Comparison of ENCODE assay signal across 33 mouse cellular contexts in genomic region chr16:28893266-28893665, GRCm38 (mm10). TPM values are rescaled to one million over a fixed set of nuclear protein-coding genes. Genes with fewer than 3 reads are reported as not detected.
DNase-seq lines count a peak whose midpoint lies in the region; ATAC-seq and TF ChIP-seq lines count a peak whose summit lies in the region.
"Had no signal": no experiment of that assay in that cellular context is flagged by ENCODE, and none has a peak within 500 bp of the region (broad histone marks: within the 10 kb centered on the region; RNA-seq: fewer than 3 reads in every experiment).

No protein-coding gene starts in this region.

- TF ChIP-seq CTCF in lung, embryonic 14.5 days (IDR thresholded peaks at IDR 0.05; ENCODE audit: low read depth): no peak
- no peak for TF ChIP-seq CTCF in Patski (IDR thresholded peaks at IDR 0.05)

- CTCF ChIA-PET in Patski (lab: Charles Lee): no interaction called here

- H3K9me3 ChIP-seq in hindbrain, embryonic 11.5 days (ENCODE audit: control insufficient read depth, low read length): peaks cover 4% of the 10 kb centered on the region; the same call in 1 of the 2 replicates
- peaks cover 7% of the 10 kb centered on the region; the same call in 1 of the 2 replicates for H3K9me3 ChIP-seq in hindbrain, embryonic 14.5 days (ENCODE audit: control insufficient read depth, low read length)
- H3K9me3 ChIP-seq in lung, embryonic 14.5 days (ENCODE audit: low read depth, low read length): peaks cover 6% of the 10 kb centered on the region; the same call in 1 of the 2 replicates
- H3K9me3 ChIP-seq: stomach, embryonic 15.5 days had no signal

- POLR2A ChIA-PET in Patski (lab: Charles Lee): no interaction called here

- H3K27me3 ChIP-seq in hindbrain, embryonic 11.5 days (ENCODE audit: control insufficient read depth, insufficient read depth, low read length): no peaks in the 10 kb centered on the region
- no peaks in the 10 kb centered on the region for H3K27me3 ChIP-seq in hindbrain, embryonic 14.5 days (ENCODE audit: control insufficient read depth, insufficient read depth, low read length)
- no peaks in the 10 kb centered on the region for H3K27me3 ChIP-seq in lung, embryonic 14.5 days (ENCODE audit: insufficient read depth, low read length)
- no peaks in the 10 kb centered on the region for H3K27me3 ChIP-seq in Patski
- H3K27me3 ChIP-seq: forebrain, embryonic 12.5 days; heart, embryonic 13.5 days; midbrain, embryonic 13.5 days; stomach, embryonic 15.5 days had no signal

- H3K36me3 ChIP-seq in hindbrain, embryonic 11.5 days (ENCODE audit: control insufficient read depth, insufficient read depth, low read length): no peaks in the 10 kb centered on the region
- H3K36me3 ChIP-seq in hindbrain, embryonic 14.5 days (replicated peaks; ENCODE audit: control insufficient read depth, insufficient read depth): no peaks in the 10 kb centered on the region
- H3K36me3 ChIP-seq in lung, embryonic 14.5 days (ENCODE audit: insufficient read depth): no peaks in the 10 kb centered on the region
- H3K36me3 ChIP-seq: forebrain, embryonic 12.5 days; G1E; stomach, embryonic 15.5 days had no signal

- no peak overlapping the region for H3K4me2 ChIP-seq in hindbrain, embryonic 11.5 days (replicated peaks; ENCODE audit: low read depth, low read length)
- no peak overlapping the region for H3K4me2 ChIP-seq in hindbrain, embryonic 14.5 days (replicated peaks)
- no peak overlapping the region for H3K4me2 ChIP-seq in lung, embryonic 14.5 days
- H3K4me2 ChIP-seq: forebrain, embryonic 12.5 days; heart, embryonic 13.5 days; midbrain, embryonic 13.5 days; stomach, embryonic 15.5 days had no signal

- H3K27ac ChIP-seq in hindbrain, embryonic 11.5 days (ENCODE audit: low read depth, low read length): no peak overlapping the region
- H3K27ac ChIP-seq in hindbrain, embryonic 14.5 days: no peak overlapping the region
- H3K27ac ChIP-seq in lung, embryonic 14.5 days (ENCODE audit: low read depth): no peak overlapping the region
- H3K27ac ChIP-seq: forebrain, embryonic 12.5 days; heart, embryonic 13.5 days; liver, embryonic 14.5 days; midbrain, embryonic 13.5 days; stomach, embryonic 15.5 days had no signal

- 28% methylated on average over 5 of the region's 5 CpGs for WGBS in hindbrain, embryonic 11.5 days
- 23% methylated on average over 5 of the region's 5 CpGs for WGBS in hindbrain, embryonic 14.5 days
- WGBS in lung, embryonic 14.5 days: 26% methylated on average over 5 of the region's 5 CpGs

- peaks cover 2% of the 10 kb centered on the region; the same call in 1 of the 2 replicates for H3K4me1 ChIP-seq in hindbrain, embryonic 11.5 days (replicated peaks; ENCODE audit: control insufficient read depth, insufficient read depth, low read length)
- H3K4me1 ChIP-seq in hindbrain, embryonic 14.5 days (replicated peaks; ENCODE audit: control insufficient read depth, insufficient read depth, low read length): peaks cover 13% of the 10 kb centered on the region
- H3K4me1 ChIP-seq in lung, embryonic 14.5 days (ENCODE audit: insufficient read depth): peaks cover 3% of the 10 kb centered on the region

- H3K9ac ChIP-seq in hindbrain, embryonic 11.5 days (ENCODE audit: low read depth, low read length): no peak overlapping the region
- no peak overlapping the region for H3K9ac ChIP-seq in hindbrain, embryonic 14.5 days
- no peak overlapping the region for H3K9ac ChIP-seq in lung, embryonic 14.5 days
- H3K9ac ChIP-seq: forebrain, embryonic 12.5 days; forebrain, postnatal 0 days; heart, embryonic 13.5 days; liver, embryonic 14.5 days; midbrain, embryonic 13.5 days; stomach, embryonic 15.5 days had no signal

- ATAC-seq in hindbrain, embryonic 11.5 days (ENCODE audit: low FRiP score): peak; percentile 31
- no peak for ATAC-seq in hindbrain, embryonic 14.5 days (ENCODE audit: low FRiP score)
- no peak for ATAC-seq in lung, embryonic 14.5 days (ENCODE audit: insufficient read depth)
- peak; percentile 26 for ATAC-seq in Patski
- ATAC-seq: forebrain, postnatal 0 days; midbrain, embryonic 13.5 days had no signal

- no peak overlapping the region for H3K4me3 ChIP-seq in hindbrain, embryonic 11.5 days (ENCODE audit: low read depth, low read length)
- no peak overlapping the region for H3K4me3 ChIP-seq in hindbrain, embryonic 14.5 days (replicated peaks; ENCODE audit: low read length)
- no peak overlapping the region for H3K4me3 ChIP-seq in lung, embryonic 14.5 days (ENCODE audit: low read depth, low read length)
- H3K4me3 ChIP-seq: erythroblast, embryonic 14.5 days; forebrain, embryonic 12.5 days; heart, embryonic 13.5 days; midbrain, embryonic 13.5 days; stomach, embryonic 15.5 days had no signal

- in situ Hi-C loops in Patski (cut with MboI; ENCODE audit: low pct_unique_long_range_greater_than_20kb): no loop called here

- peak; percentile 38 for DNase-seq in hindbrain, embryonic 11.5 days (ENCODE audit: low spot score)
- DNase-seq in hindbrain, embryonic 14.5 days (ENCODE audit: low spot score): no peak
- peak; percentile 28 for DNase-seq in lung, embryonic 14.5 days
- no peak for DNase-seq in lung, postnatal 25 days (ENCODE audit: low spot score)
- DNase-seq in Patski (ENCODE audit: low read depth, low spot score): no peak
- DNase-seq in embryo, embryonic 11 days: peak; percentile 50
- no peak for DNase-seq in urinary bladder, postnatal 14 days (ENCODE audit: low spot score)
- no peak for DNase-seq in adrenal gland, adult 2 months
- DNase-seq: adrenal gland, postnatal 25 days; cerebellum, adult 18-20 months; cerebellum, postnatal 10 days; forebrain, postnatal 0 days; gastrocnemius, postnatal 10 days; heart, postnatal 10 days; kidney, adult 11 months; kidney, postnatal 10 days; layer of hippocampus, adult 9-11 months; liver; lung, adult 2 months; lung, postnatal 14 days; right cerebral cortex, postnatal 14 days; thymus, adult 18-20 months; thymus, postnatal 25 days had no signal

RNA-seq across cellular contexts. Expression of gene Mb21d2, which starts 36.2 kb away (rescaled TPM):
- 8.6 and 9.5 TPM in 2 replicates for polyA plus RNA-seq in hindbrain, embryonic 11.5 days (2014; fragmentation: Nextera tagmentation; extraction: Ambion mirVana)
- polyA plus RNA-seq in hindbrain, embryonic 14.5 days (2014; fragmentation: Nextera tagmentation; extraction: Ambion mirVana): 19.5 and 23.0 TPM in 2 replicates
- polyA plus RNA-seq in lung, embryonic 14.5 days (2014; fragmentation: Nextera tagmentation; extraction: Ambion mirVana): 7.3 and 9.6 TPM in 2 replicates
- 6.6 TPM for polyA plus RNA-seq in Patski (2021)
- total RNA-seq in adrenal gland, adult 2 months (2021): 10 to 100 TPM; 10.0 to 11.6 TPM
- polyA plus RNA-seq in adrenal gland, adult 2 months (2012; rRNA removed): 11.9 and 14.1 TPM in 2 replicates
- total RNA-seq: common myeloid progenitor, adult 5-6 weeks; G1E; megakaryocyte, adult 5-6 weeks; monocyte, adult 5-6 weeks had no signal
- polyA plus RNA-seq: erythroblast, embryonic 14.5 days; G1E had no signal

Comparison
In these comparisons a context has a peak if more than half of its experiments do, and no peak if none do; other contexts are left out.
1. ATAC-seq: peak in hindbrain, embryonic 11.5 days (single experiment) and Patski (single experiment); none in hindbrain, embryonic 14.5 days (single experiment) and lung, embryonic 14.5 days (single experiment).
2. DNase-seq: peak in hindbrain, embryonic 11.5 days (single experiment), lung, embryonic 14.5 days (single experiment) and embryo, embryonic 11 days (single experiment); none in hindbrain, embryonic 14.5 days (single experiment), lung, postnatal 25 days (single experiment), Patski (single experiment), urinary bladder, postnatal 14 days (single experiment) and adrenal gland, adult 2 months (single experiment).